Mouse (Mus musculus) cerebellum, postnatal 10 days (tissue): ENCODE results near the gene Pknox2.

Experiments
- DNase-seq, 2 experiments: peaks; one replicate each; pipeline ENCODE4 v3.0.0; 2021; ENCODE audit warnings: mixed read lengths in 2 of 2

Pknox2 gene

GRCm38 (mm10) chr9:36873796-36874195 lies 273.4 kb downstream of the Pknox2 start:
- DNase-seq, result no peak

- DNase-seq, result no peak
These were observed 276.9 kb downstream of the Pknox2 start for GRCm38 (mm10) chr9:36870263-36870662.

- DNase-seq, result peak in 1 of 2 experiments; percentile 20
These were observed 278.5 kb downstream of the Pknox2 start for GRCm38 (mm10) chr9:36868662-36869061.

GRCm38 (mm10) chr9:36864862-36865813 lies 282.1 kb downstream of the Pknox2 start:
- no peak for DNase-seq

GRCm38 (mm10) chr9:36863694-36864093 lies 283.5 kb downstream of the Pknox2 start:
- DNase-seq, result no peak

- no peak for DNase-seq
These were observed 284.6 kb downstream of the Pknox2 start for GRCm38 (mm10) chr9:36862576-36862975.

- DNase-seq, result peak; percentile 92 to 93
These were observed 288.5 kb downstream of the Pknox2 start for GRCm38 (mm10) chr9:36858677-36859076.

- no peak for DNase-seq
These were observed 289.6 kb downstream of the Pknox2 start for GRCm38 (mm10) chr9:36857476-36858117.

GRCm38 (mm10) chr9:36856351-36856750 lies 290.9 kb downstream of the Pknox2 start:
- no peak for DNase-seq

- DNase-seq, result no peak
These were observed 295.0 kb downstream of the Pknox2 start for GRCm38 (mm10) chr9:36852175-36852574.

GRCm38 (mm10) chr9:36850091-36850490 lies 297.1 kb downstream of the Pknox2 start:
- DNase-seq, result peak in 1 of 2 experiments; percentile 30

GRCm38 (mm10) chr9:36848661-36849060 lies 298.5 kb downstream of the Pknox2 start:
- DNase-seq, result no peak

- no peak for DNase-seq
These were observed 300.9 kb downstream of the Pknox2 start for GRCm38 (mm10) chr9:36846346-36846745.
